Mouse (Mus musculus): ENCODE results near the gene Fcgrt. TPM values are rescaled to one million over a fixed set of nuclear protein-coding genes. Genes with fewer than 3 reads are reported as not detected.

The Fcgrt gene
- total and polyA plus RNA-seq, 3 experiments, result 0.27 to 1.7 TPM; not detected in 1

- H3K4me1 ChIP-seq (ENCODE audit: control insufficient read depth in 1 of 2, insufficient read depth in 2 of 2, low read length in 2 of 2), result no peaks in the 10 kb centered on the region
- peaks cover 0 to 3% of the 10 kb centered on the region in 2 experiments; a peak in 3 of 4 replicates for H3K36me3 ChIP-seq (ENCODE audit: control insufficient read depth in 1 of 2, insufficient read depth in 2 of 2, low read length in 2 of 2)
- H3K9ac ChIP-seq (ENCODE audit: control insufficient read depth, low read depth, low read length, poor library complexity, severe bottlenecking), result no peak overlapping the region
- no peak overlapping the region for H3K27ac ChIP-seq (ENCODE audit: control insufficient read depth, low read depth, low read length)
- no peak for TF ChIP-seq MAX (IDR thresholded peaks at IDR 0.05; ENCODE audit: low read length)
- no peak for TF ChIP-seq CHD2 (IDR thresholded peaks at IDR 0.05; ENCODE audit: low read length)
- TF ChIP-seq USF1 (IDR thresholded peaks at IDR 0.05; ENCODE audit: low read depth, low read length), result no peak
- no peak for TF ChIP-seq HCFC1 (IDR thresholded peaks at IDR 0.05; ENCODE audit: low read depth, low read length)
- TF ChIP-seq POLR2AphosphoS5 (IDR thresholded peaks at IDR 0.05; ENCODE audit: borderline replicate concordance, low read depth, low read length), result no peak
- TF ChIP-seq MEF2A (IDR thresholded peaks at IDR 0.05; ENCODE audit: extremely low read depth, insufficient replicate concordance, low read depth, low read length, poor library complexity, severe bottlenecking), result no peak
- TF ChIP-seq ZKSCAN1 (IDR thresholded peaks at IDR 0.05; ENCODE audit: low read depth, low read length), result no peak
- TF ChIP-seq NRF1 (IDR thresholded peaks at IDR 0.05; ENCODE audit: insufficient read depth, low read depth, low read length, poor library complexity, severe bottlenecking), result no peak
- TF ChIP-seq USF2 (IDR thresholded peaks at IDR 0.05; ENCODE audit: borderline replicate concordance in 1 of 2, insufficient read depth in 1 of 2, low read depth in 1 of 2, low read length in 2 of 2), result no peak
- no peak for TF ChIP-seq E2F4 (IDR thresholded peaks at IDR 0.05; ENCODE audit: borderline replicate concordance, low read depth, low read length)
- no peak for TF ChIP-seq JUND (IDR thresholded peaks at IDR 0.05; ENCODE audit: low read depth, low read length)
- no peak for TF ChIP-seq MAZ (IDR thresholded peaks at IDR 0.05; ENCODE audit: low read depth, low read length)
- no peak for TF ChIP-seq TBP (IDR thresholded peaks at IDR 0.05; ENCODE audit: low read depth, low read length)
- no peak for TF ChIP-seq ELF1 (IDR thresholded peaks at IDR 0.05; ENCODE audit: low read depth, low read length)
- TF ChIP-seq NELFE (IDR thresholded peaks at IDR 0.05; ENCODE audit: low read depth, low read length), result no peak
- no peak for TF ChIP-seq POLR2AphosphoS2 (IDR thresholded peaks at IDR 0.05; ENCODE audit: low read length)
- no peak for TF ChIP-seq MYB (IDR thresholded peaks at IDR 0.05; ENCODE audit: low read depth, low read length)
- no peak overlapping the region for H3K4me3 ChIP-seq (ENCODE audit: control insufficient read depth in 1 of 2, insufficient read depth in 1 of 2, low read depth in 2 of 2, low read length in 2 of 2)
- no peaks in the 10 kb centered on the region for H3K27me3 ChIP-seq (ENCODE audit: control insufficient read depth in 1 of 2, insufficient read depth in 2 of 2, low read length in 2 of 2)
- no peaks in the 10 kb centered on the region for H3K9me3 ChIP-seq (replicated peaks; ENCODE audit: insufficient read depth, low read length)
- peaks cover 1% of the 10 kb centered on the region; the same call in 1 of the 2 replicates for H3K79me2 ChIP-seq (ENCODE audit: control insufficient read depth, insufficient read depth, low read length, poor library complexity)
- no peak for DNase-seq (ENCODE audit: low read depth, low spot score)
Measured at GRCm38 (mm10) chr7:45148534-45149098, 45.0 kb upstream of the Fcgrt start.

DNA sequence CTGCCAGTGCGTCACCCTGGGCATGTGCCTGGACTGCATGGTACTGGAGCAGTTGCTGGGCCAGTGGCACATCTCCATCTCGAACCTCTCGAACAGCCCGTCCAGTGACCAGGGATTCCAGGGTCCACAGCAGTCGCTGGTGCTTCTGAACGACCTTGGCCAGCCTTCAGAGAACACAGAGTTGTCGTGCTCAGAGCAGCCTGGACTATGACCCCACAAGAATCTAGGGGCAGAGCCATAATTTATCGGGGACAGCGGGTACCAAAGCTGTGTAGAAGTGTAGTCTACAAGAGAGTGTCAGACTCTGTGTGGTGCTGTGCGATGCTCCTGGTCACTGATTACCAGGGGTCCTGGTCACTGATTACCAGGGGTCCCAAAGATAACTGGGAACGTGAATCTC, 44.2 kb upstream of the Fcgrt start:
- Histone ChIP-seq H3K9ac (ENCODE audit: control insufficient read depth, low read depth, low read length, poor library complexity, severe bottlenecking) (no peak overlapping the region), H3K9me3 (replicated peaks; ENCODE audit: insufficient read depth, low read length) (no peaks in the 10 kb centered on the region), H3K4me1 (ENCODE audit: control insufficient read depth in 1 of 2, insufficient read depth in 2 of 2, low read length in 2 of 2) (no peaks in the 10 kb centered on the region), H3K36me3 (ENCODE audit: control insufficient read depth in 1 of 2, insufficient read depth in 2 of 2, low read length in 2 of 2) (no peaks in the 10 kb centered on the region; a peak in 1 of 4 replicates), H3K79me2 (ENCODE audit: control insufficient read depth, insufficient read depth, low read length, poor library complexity) (no peaks in the 10 kb centered on the region), H3K27me3 (ENCODE audit: control insufficient read depth in 1 of 2, insufficient read depth in 2 of 2, low read length in 2 of 2) (no peaks in the 10 kb centered on the region), H3K4me3 (ENCODE audit: control insufficient read depth in 1 of 2, insufficient read depth in 1 of 2, low read depth in 2 of 2, low read length in 2 of 2) (no peak overlapping the region), H3K27ac (ENCODE audit: control insufficient read depth, low read depth, low read length) (no peak overlapping the region)
- no peak for DNase-seq (ENCODE audit: low read depth, low spot score)
- TF ChIP-seq ZNF384 (IDR thresholded peaks at IDR 0.05; ENCODE audit: low read depth, low read length) (no peak), HCFC1 (IDR thresholded peaks at IDR 0.05; ENCODE audit: low read depth, low read length) (no peak), BHLHE40 (IDR thresholded peaks at IDR 0.05; ENCODE audit: borderline replicate concordance, low read depth, low read length) (no peak), USF1 (IDR thresholded peaks at IDR 0.05; ENCODE audit: low read depth, low read length) (no peak), MEF2A (IDR thresholded peaks at IDR 0.05; ENCODE audit: extremely low read depth, insufficient replicate concordance, low read depth, low read length, poor library complexity, severe bottlenecking) (no peak), ZKSCAN1 (IDR thresholded peaks at IDR 0.05; ENCODE audit: low read depth, low read length) (no peak), NRF1 (IDR thresholded peaks at IDR 0.05; ENCODE audit: insufficient read depth, low read depth, low read length, poor library complexity, severe bottlenecking) (no peak), TBP (IDR thresholded peaks at IDR 0.05; ENCODE audit: low read depth, low read length) (no peak), ELF1 (IDR thresholded peaks at IDR 0.05; ENCODE audit: low read depth, low read length) (no peak), TCF12 (IDR thresholded peaks at IDR 0.05; ENCODE audit: low read depth, low read length) (no peak), NELFE (IDR thresholded peaks at IDR 0.05; ENCODE audit: low read depth, low read length) (no peak), UBTF (IDR thresholded peaks at IDR 0.05; ENCODE audit: borderline replicate concordance, insufficient read depth, low read depth, low read length) (no peak)
